Comparison of ENCODE assay signal across 20 mouse cellular contexts in genomic region chr12:25365600-25366267, GRCm38 (mm10).
"Had no signal": no experiment of that assay in that cellular context is flagged by ENCODE, and none has a peak within 500 bp of the region (broad histone marks: within the 10 kb centered on the region; RNA-seq: fewer than 3 reads in every experiment).

No protein-coding gene starts in this region.

- H3K36me3 ChIP-seq: limb, embryonic 10.5 days; limb, embryonic 13.5 days; liver, embryonic 12.5 days; liver, embryonic 15.5 days; lung, embryonic 15.5 days; midbrain, embryonic 10.5 days; midbrain, embryonic 15.5 days; neural tube, embryonic 12.5 days; neural tube, embryonic 15.5 days had no signal

- H3K9me3 ChIP-seq: limb, embryonic 10.5 days; limb, embryonic 13.5 days; liver, embryonic 12.5 days; liver, embryonic 15.5 days; lung, embryonic 15.5 days; megakaryocyte, embryonic 14.5 days; midbrain, embryonic 10.5 days; midbrain, embryonic 15.5 days; neural tube, embryonic 12.5 days had no signal

- H3K4me3 ChIP-seq: limb, embryonic 10.5 days; limb, embryonic 13.5 days; liver, embryonic 12.5 days; liver, embryonic 15.5 days; lung, embryonic 15.5 days; megakaryocyte, embryonic 14.5 days; midbrain, embryonic 10.5 days; midbrain, embryonic 15.5 days; neural tube, embryonic 12.5 days; neural tube, embryonic 15.5 days had no signal

- H3K4me2 ChIP-seq: limb, embryonic 13.5 days; liver, embryonic 12.5 days; liver, embryonic 15.5 days; lung, embryonic 15.5 days; midbrain, embryonic 15.5 days; neural tube, embryonic 12.5 days; neural tube, embryonic 15.5 days had no signal

- H3K4me1 ChIP-seq: limb, embryonic 13.5 days; liver, embryonic 12.5 days; liver, embryonic 15.5 days; lung, embryonic 15.5 days; neural tube, embryonic 12.5 days; neural tube, embryonic 15.5 days had no signal

- H3K27ac ChIP-seq: limb, embryonic 10.5 days; limb, embryonic 13.5 days; liver, embryonic 12.5 days; liver, embryonic 15.5 days; lung, embryonic 15.5 days; midbrain, embryonic 15.5 days; neural tube, embryonic 12.5 days; neural tube, embryonic 15.5 days; stomach, postnatal 0 days had no signal

- ATAC-seq: liver, embryonic 12.5 days; midbrain, embryonic 15.5 days had no signal

- H3K27me3 ChIP-seq: limb, embryonic 13.5 days; liver, embryonic 12.5 days; liver, embryonic 15.5 days; lung, embryonic 15.5 days; midbrain, embryonic 15.5 days; neural tube, embryonic 12.5 days; neural tube, embryonic 15.5 days had no signal

- H3K9ac ChIP-seq: limb, embryonic 13.5 days; liver, embryonic 12.5 days; liver, embryonic 15.5 days; lung, embryonic 15.5 days; midbrain, embryonic 15.5 days; neural tube, embryonic 12.5 days; neural tube, embryonic 15.5 days had no signal

- DNase-seq: liver; lung, adult 18-20 months; lung, postnatal 10 days; lung, postnatal 36 days; right cerebral cortex, adult 18-20 months; right cerebral cortex, postnatal 14 days; thymus, adult 2 months; thymus, postnatal 14 days; thymus, postnatal 4 days had no signal
